Mouse (Mus musculus): ENCODE results near the gene Krtap5-3.

- TF ChIP-seq CTCF (conservative IDR thresholded peaks at IDR 0.05; ENCODE audit: low read length) (no peak), POU5F1 (IDR thresholded peaks at IDR 0.05; ENCODE audit: borderline replicate concordance, low read length) (no peak), NANOG (IDR thresholded peaks at IDR 0.05; ENCODE audit: borderline replicate concordance, low read length) (no peak)
Measured at GRCm38 (mm10) chr7:142211559-142211958, 10.4 kb downstream of the Krtap5-3 start, which contains the start of gene Gm7579.

All from E14TG2a.4 (cell line).